Mouse (Mus musculus) forebrain, embryonic 13.5 days (tissue): ENCODE results near the gene Zfp119b. TPM values are rescaled to one million over a fixed set of nuclear protein-coding genes. Genes with fewer than 3 reads are reported as not detected.
"Not testable (repeated sequence)": the region's sequence is repeated elsewhere in the genome, so short reads cannot be mapped to it uniquely, and the experiment has no call there.

Source experiments
- ATAC-seq: fragments of 200-750 bp; cut with Nextera tagmentation; 2 replicates; pipeline ENCODE4 v1.8.0; 2017
- H3K27ac ChIP-seq: fragments of 300-500 bp; sonication (generic); 2 replicates; pipeline ENCODE4 v1.5.1; 2015; ENCODE audit warnings: inconsistent platforms, mild to moderate bottlenecking, moderate library complexity
- H3K27me3 ChIP-seq: fragments of 300-500 bp; sonication (generic); 2 replicates; pipeline ENCODE4 v1.6.1; 2015; ENCODE audit warnings: mild to moderate bottlenecking, inconsistent platforms
- H3K36me3 ChIP-seq: fragments of 300-500 bp; sonication (generic); 2 replicates; pipeline ENCODE4 v1.6.1; 2015; ENCODE audit warnings: mild to moderate bottlenecking, inconsistent platforms; ENCODE audit not compliant: poor library complexity, severe bottlenecking
- H3K4me1 ChIP-seq: fragments of 300-500 bp; sonication (generic); 2 replicates; pipeline ENCODE4 v1.6.1; 2015; ENCODE audit warnings: inconsistent platforms
- H3K4me2 ChIP-seq: fragments of 300-500 bp; sonication (generic); 2 replicates; pipeline ENCODE4 v1.6.1; 2015; ENCODE audit warnings: inconsistent platforms, mild to moderate bottlenecking, moderate library complexity
- H3K4me3 ChIP-seq: fragments of 300-500 bp; sonication (generic); 2 replicates; pipeline ENCODE4 v1.5.1; 2015; ENCODE audit warnings: mild to moderate bottlenecking, inconsistent platforms
- H3K9ac ChIP-seq: fragments of 300-500 bp; sonication (generic); 2 replicates; pipeline ENCODE4 v1.6.1; 2015; ENCODE audit warnings: mild to moderate bottlenecking, inconsistent platforms
- H3K9me3 ChIP-seq: fragments of 300-500 bp; sonication (generic); replicated peaks from 2 replicates; pipeline ENCODE4 v1.6.1; 2016; ENCODE audit warnings: inconsistent platforms
- WGBS: fragments of 180-500 bp; shearing (Covaris S2); methylation state at CpG from one replicate; pipeline ENCODE4 v1.1.7; 2015; 5-methylcytosine and 5-hydroxymethylcytosine counted together
- polyA plus RNA-seq: library from polyadenylated mRNA; unstranded; fragments of >200 nt; fragmentation: Nextera tagmentation; extraction: Ambion mirVana; gene quantifications from 2 replicates; pipeline ENCODE4 v1.2.1, GENCODE M21; 2015

Gene Zfp119b
- polyA plus RNA-seq, 1 experiment from 2014 or later = 6.6 TPM

DNA sequence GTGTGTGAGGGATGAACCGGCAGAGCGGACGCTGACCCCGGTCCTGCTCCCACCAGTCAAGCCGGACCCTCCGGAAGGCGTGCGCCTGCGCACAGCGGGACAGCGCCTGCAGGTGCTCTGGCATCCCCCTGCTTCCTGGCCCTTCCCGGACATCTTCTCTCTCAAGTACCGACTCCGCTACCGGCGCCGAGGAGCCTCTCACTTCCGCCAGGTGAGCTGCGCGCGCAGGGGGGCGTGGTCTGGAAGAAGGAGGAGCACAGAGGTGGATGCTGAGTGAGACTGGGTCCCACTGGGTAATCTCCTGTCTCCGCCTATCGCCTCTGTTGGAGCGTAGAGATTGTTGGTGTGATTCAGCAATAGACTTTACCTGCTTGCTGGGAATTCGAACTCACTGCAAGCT lies 6.8 kb upstream of the Zfp119b start:
- no peaks in the 10 kb centered on the region; the same call in 1 of the 2 replicates for H3K36me3 ChIP-seq
- H3K4me1 ChIP-seq = peaks cover 35% of the 10 kb centered on the region
- no peak overlapping the region for H3K27ac ChIP-seq
- H3K9ac ChIP-seq = peak overlapping the region; percentile 70
- H3K4me2 ChIP-seq = peak overlapping the region; percentile 79
- H3K9me3 ChIP-seq = no peaks in the 10 kb centered on the region
- WGBS = 0% methylated on average over 26 of the region's 26 CpGs
- peaks cover 25% of the 10 kb centered on the region for H3K27me3 ChIP-seq
- H3K4me3 ChIP-seq = peak overlapping the region; percentile 52
- ATAC-seq = peak; percentile 22

DNA sequence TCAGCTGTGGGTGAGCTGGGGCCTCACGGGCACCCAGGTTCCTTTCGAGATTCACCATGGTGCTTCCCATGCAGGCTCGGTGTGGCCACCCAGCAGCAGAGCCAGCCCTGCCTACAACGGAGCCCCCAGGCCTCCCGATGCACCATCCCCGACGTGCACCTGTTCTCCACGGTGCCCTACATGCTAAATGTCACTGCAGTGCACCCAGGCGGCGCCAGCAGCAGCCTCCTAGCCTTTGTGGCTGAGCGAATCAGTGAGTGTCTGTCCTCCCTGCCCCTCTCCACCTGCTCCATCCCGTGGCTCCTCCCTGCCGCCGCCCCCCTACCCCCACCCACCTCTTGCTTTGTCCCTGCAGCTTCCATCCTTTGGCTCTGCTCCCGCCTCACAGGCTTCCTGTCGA lies 4.9 kb upstream of the Zfp119b start:
- H3K27ac ChIP-seq = no peak overlapping the region

DNA sequence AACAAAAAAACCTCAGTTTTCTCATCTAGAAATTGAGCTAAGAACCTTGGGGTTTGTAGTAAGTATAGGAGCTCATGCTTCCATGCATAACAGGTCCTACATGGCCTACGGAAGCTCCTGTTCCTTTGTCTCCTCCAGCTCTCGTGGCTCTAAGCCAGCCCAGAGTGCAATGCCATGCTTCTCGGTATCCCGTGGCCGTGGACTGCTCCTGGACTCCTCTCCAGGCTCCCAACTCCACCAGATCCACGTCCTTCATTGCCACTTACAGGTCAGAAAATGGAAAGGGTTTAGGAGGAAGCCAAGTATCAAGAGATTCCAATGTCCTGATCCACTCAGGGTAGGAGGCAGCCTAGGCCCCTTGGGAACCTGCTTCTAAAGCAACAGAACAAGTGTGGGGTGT lies 4.5 kb upstream of the Zfp119b start:
- H3K4me3 ChIP-seq = no peak overlapping the region
- H3K27me3 ChIP-seq = peaks cover 33% of the 10 kb centered on the region
- no peak overlapping the region for H3K4me2 ChIP-seq
- H3K27ac ChIP-seq = no peak overlapping the region
- H3K36me3 ChIP-seq = no peaks in the 10 kb centered on the region
- peaks cover 26% of the 10 kb centered on the region for H3K4me1 ChIP-seq
- H3K9me3 ChIP-seq = no peaks in the 10 kb centered on the region
- no peak for ATAC-seq
- WGBS = 76% methylated on average over 6 of the region's 6 CpGs
- H3K9ac ChIP-seq = no peak overlapping the region

More for the DNA sequence above, 4.9 kb upstream of the Zfp119b start:
- H3K4me3 ChIP-seq = no peak overlapping the region
- no peaks in the 10 kb centered on the region for H3K36me3 ChIP-seq
- no peaks in the 10 kb centered on the region for H3K9me3 ChIP-seq
- H3K4me1 ChIP-seq = peaks cover 26% of the 10 kb centered on the region
- no peak overlapping the region for H3K9ac ChIP-seq
- 42% methylated on average over 16 of the region's 16 CpGs for WGBS
- no peak overlapping the region for H3K4me2 ChIP-seq
- ATAC-seq = no peak
- H3K27me3 ChIP-seq = peaks cover 33% of the 10 kb centered on the region

DNA sequence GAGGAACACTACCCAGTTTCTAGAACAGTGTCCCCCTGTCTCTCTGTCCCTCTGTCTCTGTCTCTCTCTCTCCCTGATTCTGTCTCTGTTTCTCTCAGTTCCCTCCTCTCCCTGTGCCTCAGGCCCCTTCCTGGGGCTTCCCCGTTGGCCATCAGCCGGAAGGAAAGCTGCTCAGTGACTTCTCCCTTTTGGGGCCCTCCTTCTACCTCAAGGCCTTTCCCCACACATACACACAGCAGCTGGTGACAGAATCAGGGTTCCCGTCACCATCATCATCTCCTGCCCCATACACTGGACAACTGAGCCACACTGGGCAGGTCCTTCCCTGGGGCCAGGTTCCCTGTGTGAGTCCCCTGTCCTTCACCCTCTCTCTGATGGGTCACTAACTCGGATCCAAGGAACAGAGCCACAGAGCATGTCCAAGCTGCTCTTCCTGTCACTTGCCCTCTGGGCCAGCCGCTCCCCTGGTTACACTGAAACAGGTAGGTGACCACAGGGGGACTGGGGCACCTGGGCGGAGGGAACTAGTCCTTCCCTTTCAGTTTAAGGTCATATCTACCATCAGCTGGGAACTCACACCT lies 3.2 kb upstream of the Zfp119b start, which contains the start of gene Ebi3:
Ebi3 (plus strand) TSS at position 194 of the 581 bp plus-strand sequence.
- H3K4me3 ChIP-seq = no peak within 1 kb of the TSS
- ATAC-seq = no peak
- peaks cover 33% of the 10 kb centered on the region for H3K27me3 ChIP-seq
- H3K9ac ChIP-seq = 0 out of 2 replicates have a peak within 1 kb of the TSS, but pooled peaks have one; percentile 2
- H3K27ac ChIP-seq = no peak within 1 kb of the TSS
- peaks cover 17% of the 10 kb centered on the region for H3K4me1 ChIP-seq
- 86% methylated on average over 6 of the region's 6 CpGs for WGBS
- no peaks in the 10 kb centered on the region for H3K9me3 ChIP-seq
- no peak within 1 kb of the TSS for H3K4me2 ChIP-seq
- H3K36me3 ChIP-seq = no peaks in the 10 kb centered on the region

DNA sequence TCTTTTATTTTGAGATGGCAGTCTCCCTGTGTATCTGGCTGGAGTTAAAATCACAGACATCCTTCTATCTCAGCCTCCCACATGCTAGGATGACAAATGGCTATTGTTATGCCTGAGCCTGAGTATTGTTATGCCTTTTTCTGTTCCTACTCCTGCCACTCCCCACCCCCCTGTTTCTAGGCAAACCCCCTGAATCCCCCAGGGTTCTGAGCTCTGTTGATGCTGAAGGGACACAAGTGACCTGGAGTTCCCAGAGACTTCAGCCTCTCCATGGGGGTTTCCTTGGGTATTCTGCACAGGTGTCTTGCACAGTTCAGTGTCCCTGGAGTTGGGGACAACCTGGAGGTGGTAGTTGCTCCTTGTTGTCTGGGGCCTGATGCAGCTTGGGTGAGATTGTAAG lies 2.7 kb upstream of the Zfp119b start:
- Histone ChIP-seq H3K36me3 (no peaks in the 10 kb centered on the region), H3K27me3 (peaks cover 33% of the 10 kb centered on the region), H3K4me2 (no peak overlapping the region), H3K9ac (0 out of 2 replicates have a peak overlapping the region, but pooled peaks have one; percentile 2), H3K4me3 (no peak overlapping the region), H3K4me1 (peaks cover 12% of the 10 kb centered on the region), H3K27ac (no peak overlapping the region), H3K9me3 (no peaks in the 10 kb centered on the region)
- ATAC-seq = no peak

DNA sequence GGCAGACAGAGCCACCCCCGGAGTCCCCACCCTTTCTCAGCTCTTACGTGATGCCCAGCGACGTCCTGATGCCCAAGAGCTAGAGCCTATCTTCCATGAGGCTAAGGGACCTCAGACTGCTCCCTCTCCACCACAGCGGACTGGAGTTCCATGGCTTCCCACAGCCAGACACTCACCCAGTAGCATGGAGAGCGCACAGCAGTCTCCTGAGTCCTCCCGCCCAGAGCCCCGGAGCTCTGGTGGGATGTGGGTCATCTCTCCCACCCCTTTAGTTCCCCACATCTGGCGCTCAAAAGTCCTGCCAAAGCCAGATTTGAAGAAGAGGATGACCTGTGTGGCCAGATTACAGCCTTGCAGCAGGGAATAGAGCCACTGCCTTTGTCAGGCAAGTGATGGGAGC lies 1.3 kb upstream of the Zfp119b start:
- no peak for ATAC-seq
- 83% methylated on average over 9 of the region's 9 CpGs for WGBS
- no peak overlapping the region for H3K4me2 ChIP-seq
- H3K4me1 ChIP-seq = no peaks in the 10 kb centered on the region
- no peak overlapping the region for H3K27ac ChIP-seq
- no peak overlapping the region for H3K4me3 ChIP-seq
- H3K9ac ChIP-seq = no peak overlapping the region
- peaks cover 33% of the 10 kb centered on the region for H3K27me3 ChIP-seq
- H3K36me3 ChIP-seq = no peaks in the 10 kb centered on the region
- H3K9me3 ChIP-seq = no peaks in the 10 kb centered on the region

DNA sequence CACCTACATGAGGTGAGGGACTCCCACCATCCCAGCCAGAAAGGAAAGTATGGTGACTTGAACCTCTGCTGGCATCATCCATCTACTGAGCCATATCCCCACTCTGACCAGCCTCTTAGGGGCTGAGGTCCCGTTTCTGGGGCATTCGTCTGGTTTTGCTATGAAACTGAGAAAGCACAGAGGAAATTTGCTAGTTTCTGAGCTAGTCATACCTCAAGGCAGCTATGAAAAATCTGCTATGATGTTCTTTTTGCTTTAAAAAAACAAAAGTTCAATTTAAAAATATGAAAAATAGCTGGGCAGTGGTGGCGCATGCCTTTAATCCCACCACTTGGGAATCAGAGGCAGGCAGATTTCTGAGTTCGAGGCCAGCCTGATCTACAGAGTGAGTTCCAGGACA lies 653 bp downstream of the Zfp119b start:
- no peak overlapping the region for H3K4me2 ChIP-seq
- H3K4me3 ChIP-seq = no peak overlapping the region
- H3K9ac ChIP-seq = no peak overlapping the region
- WGBS = 87% methylated on average over 4 of the region's 4 CpGs
- 0 out of 2 replicates have a peak, but pooled peaks cover 3% of the 10 kb centered on the region for H3K4me1 ChIP-seq
- no peak overlapping the region for H3K27ac ChIP-seq
- no peak for ATAC-seq
- peaks cover 19% of the 10 kb centered on the region for H3K27me3 ChIP-seq
- no peaks in the 10 kb centered on the region for H3K9me3 ChIP-seq
- no peaks in the 10 kb centered on the region for H3K36me3 ChIP-seq

DNA sequence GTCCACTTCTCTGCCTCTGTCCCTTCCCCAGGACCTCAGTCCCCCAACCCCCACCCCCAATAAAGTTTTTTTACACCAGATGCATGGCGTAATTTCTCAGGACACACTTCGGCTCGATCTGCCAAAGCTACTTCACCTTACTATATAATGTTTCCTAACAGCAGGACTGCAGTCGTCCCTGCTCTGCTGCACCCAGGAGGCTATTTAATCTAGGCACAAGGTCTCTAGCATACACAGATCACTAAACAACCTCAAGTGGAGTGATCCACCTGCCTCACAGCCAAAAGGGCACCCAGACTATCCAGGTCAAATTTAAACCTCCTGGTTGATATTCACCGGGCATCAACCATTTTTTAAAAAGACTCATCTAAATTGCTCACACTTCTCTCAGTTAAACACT lies 3.6 kb downstream of the Zfp119b start:
- H3K36me3 ChIP-seq = peaks cover 1% of the 10 kb centered on the region; the same call in 1 of the 2 replicates
- no peaks in the 10 kb centered on the region for H3K9me3 ChIP-seq
- peaks cover 4% of the 10 kb centered on the region; the same call in 1 of the 2 replicates for H3K27me3 ChIP-seq
- no peak for ATAC-seq
- peak overlapping the region; percentile 91 for H3K27ac ChIP-seq
- H3K4me1 ChIP-seq = 0 out of 2 replicates have a peak, but pooled peaks cover 3% of the 10 kb centered on the region
- peak overlapping the region; percentile 73 for H3K4me2 ChIP-seq
- 37% methylated on average over 5 of the region's 5 CpGs for WGBS
- H3K4me3 ChIP-seq = peak overlapping the region; percentile 50
- H3K9ac ChIP-seq = peak overlapping the region; percentile 70

DNA sequence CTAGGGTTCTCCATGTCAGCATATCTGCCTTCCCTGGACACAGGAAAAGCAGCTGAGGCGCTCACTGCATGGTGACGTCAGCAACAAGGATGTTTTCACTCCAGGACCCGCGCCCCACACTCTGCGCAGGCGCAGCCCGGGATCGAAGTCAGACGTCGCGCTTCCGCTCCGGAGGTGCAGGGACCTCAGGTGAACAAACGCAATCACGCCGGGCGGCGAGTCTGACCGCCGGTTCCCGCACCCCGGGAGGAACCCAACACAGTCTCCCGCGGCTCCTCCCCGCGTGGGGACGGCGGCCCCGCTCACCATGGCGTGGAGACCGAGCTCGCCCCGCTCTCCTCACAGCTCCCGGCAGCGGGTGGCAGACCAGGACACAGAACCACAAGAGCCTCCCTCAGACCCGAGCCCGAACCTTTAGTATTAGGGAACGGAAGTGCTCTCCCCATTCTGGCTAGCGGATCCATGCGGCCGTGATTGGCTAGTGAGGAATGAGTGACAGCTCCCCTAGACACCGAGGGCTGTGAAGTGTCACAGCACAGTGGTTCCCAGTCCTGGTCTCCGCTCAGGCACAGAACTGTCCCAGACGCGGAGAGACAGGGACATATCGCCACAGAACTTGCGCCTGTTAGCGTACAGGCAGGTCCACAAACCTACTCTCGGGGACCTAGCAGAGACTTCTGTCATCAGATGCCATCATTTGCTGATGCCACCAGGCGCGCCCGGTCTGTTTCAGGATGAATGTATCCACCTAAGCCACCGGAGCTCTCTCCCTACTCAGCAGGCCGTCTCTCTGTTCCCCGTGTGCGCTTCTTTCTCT lies 4.2 kb downstream of the Zfp119b start:
- under 1% methylated on average over 56 of the region's 56 CpGs for WGBS
- H3K27me3 ChIP-seq, H3K4me1 ChIP-seq, H3K36me3 ChIP-seq, H3K9me3 ChIP-seq: not testable (repeated sequence)
- Histone ChIP-seq H3K4me2 (peak overlapping the region; percentile 73), H3K4me3 (peak overlapping the region; percentile 50), H3K9ac (peak overlapping the region; percentile 70), H3K27ac (peak overlapping the region; percentile 91)
- peak; percentile 98 for ATAC-seq

DNA sequence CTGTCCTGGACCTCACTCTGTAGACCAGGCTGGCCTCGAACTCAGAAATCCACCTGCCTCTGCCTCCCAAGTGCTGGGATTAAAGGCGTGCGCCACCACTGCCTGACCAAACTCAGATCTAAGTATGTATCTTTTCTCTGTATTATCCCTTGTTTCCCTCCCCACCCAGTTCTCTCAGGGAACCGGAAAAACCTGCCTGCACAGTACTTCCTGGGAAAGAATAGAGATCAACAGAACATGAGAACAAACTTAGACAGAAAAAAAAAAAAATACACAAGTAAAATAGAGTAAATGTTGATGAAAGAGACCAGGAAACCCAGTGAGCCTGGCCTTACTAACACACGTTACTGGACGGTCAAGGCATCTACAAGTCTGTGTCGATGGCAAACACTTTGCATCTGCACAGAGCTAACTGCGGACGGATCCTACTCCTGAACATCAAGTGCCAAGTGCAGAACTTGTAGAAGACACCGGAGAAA lies 4.9 kb downstream of the Zfp119b start:
- Histone ChIP-seq H3K9ac (peak overlapping the region; percentile 70; the same call in 1 of the 2 replicates), H3K27ac (peak overlapping the region; percentile 91; the same call in 1 of the 2 replicates)

DNA sequence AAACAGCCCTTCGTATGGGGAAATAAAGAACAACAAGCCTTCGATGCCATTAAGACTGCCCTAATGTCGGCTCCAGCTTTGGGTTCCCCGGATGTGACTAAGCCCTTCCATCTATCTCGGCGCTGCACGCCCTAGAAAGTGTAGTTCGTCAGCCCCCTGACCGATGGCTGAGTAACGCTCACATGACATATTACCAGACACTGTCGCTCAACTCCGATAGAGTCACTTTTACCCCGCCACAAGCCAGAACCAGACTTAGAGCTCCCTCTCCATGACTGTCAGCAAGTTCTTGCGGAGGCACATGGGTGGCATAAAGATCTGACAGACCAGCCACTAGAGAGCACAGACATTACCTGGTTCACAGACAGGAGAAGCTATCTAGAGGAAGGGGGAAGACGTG lies 16.1 kb downstream of the Zfp119b start:
- 96% methylated on average over 15 of the region's 15 CpGs for WGBS
- peaks cover 7% of the 10 kb centered on the region for H3K4me1 ChIP-seq
- no peak overlapping the region for H3K4me3 ChIP-seq
- no peak overlapping the region for H3K9ac ChIP-seq
- H3K27me3 ChIP-seq = no peaks in the 10 kb centered on the region
- no peak for ATAC-seq
- no peak overlapping the region for H3K4me2 ChIP-seq
- peaks cover 3% of the 10 kb centered on the region; the same call in 1 of the 2 replicates for H3K36me3 ChIP-seq
- H3K9me3 ChIP-seq = peaks cover 7% of the 10 kb centered on the region; the same call in 1 of the 2 replicates
- H3K27ac ChIP-seq = no peak overlapping the region

More for the DNA sequence above, 4.9 kb downstream of the Zfp119b start:
- not testable (repeated sequence) for H3K4me1 ChIP-seq, H3K27me3 ChIP-seq, H3K9me3 ChIP-seq, ATAC-seq
- 40% methylated on average over 10 of the region's 10 CpGs for WGBS
- H3K4me2 ChIP-seq = peak overlapping the region; percentile 73
- peak overlapping the region; percentile 50 for H3K4me3 ChIP-seq
- H3K36me3 ChIP-seq = peaks cover 13% of the 10 kb centered on the region

DNA sequence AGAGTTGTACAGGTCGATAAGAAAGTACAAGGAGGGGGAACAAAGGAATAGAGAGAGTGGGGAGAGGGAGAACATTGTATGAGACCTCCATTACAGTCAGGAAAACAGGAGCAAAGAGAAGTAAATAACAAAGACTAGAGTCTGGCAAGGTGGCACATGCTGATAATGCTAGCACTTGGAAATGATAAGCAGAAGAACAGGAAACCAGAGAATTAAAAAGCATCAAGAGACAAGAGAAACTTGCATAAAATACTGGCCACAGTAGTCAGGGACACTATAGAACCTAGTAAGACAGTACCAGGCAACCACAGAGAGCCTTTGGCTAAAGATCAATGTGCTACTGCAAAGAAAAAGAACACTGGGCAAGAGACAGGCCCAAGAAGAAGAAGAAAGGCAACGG lies 16.7 kb downstream of the Zfp119b start:
- Histone ChIP-seq H3K9ac (no peak overlapping the region), H3K27ac (0 out of 2 replicates have a peak overlapping the region, but pooled peaks have one; percentile 10), H3K4me1 (peaks cover 7% of the 10 kb centered on the region), H3K9me3 (peaks cover 4% of the 10 kb centered on the region; the same call in 1 of the 2 replicates), H3K4me3 (peak overlapping the region; percentile 56), H3K4me2 (peak overlapping the region; percentile 76), H3K36me3 (no peaks in the 10 kb centered on the region), H3K27me3 (no peaks in the 10 kb centered on the region)
- ATAC-seq = 0 out of 2 replicates have a peak, but pooled peaks have one; percentile 4
- WGBS = 74% methylated on average over 2 of the region's 2 CpGs
